Mouse (Mus musculus) myocyte (in vitro differentiated cells): ENCODE data around the gene Itga1. TPM values are rescaled to one million over a fixed set of nuclear protein-coding genes. Genes with fewer than 3 reads are reported as not detected.

Experiments used
- H3K27me3 ChIP-seq: one replicate; pipeline ENCODE4 v1.6.1; 2011; ENCODE audit not compliant: control insufficient read depth, insufficient read depth, insufficient read length
- H3K36me3 ChIP-seq: one replicate; pipeline ENCODE4 v1.6.1; 2011; ENCODE audit not compliant: control insufficient read depth, insufficient read depth
- H3K4me2 ChIP-seq: one replicate; pipeline ENCODE4 v1.6.1; 2011; ENCODE audit warnings: low read depth, control low read depth
- H3K4me3 ChIP-seq: one replicate; pipeline ENCODE4 v1.5.1; 2011; ENCODE audit warnings: mild to moderate bottlenecking, control low read depth, moderate library complexity
- H3K79me2 ChIP-seq: one replicate; pipeline ENCODE4 v1.6.1; 2011; ENCODE audit not compliant: control insufficient read depth, insufficient read depth
- H3ac ChIP-seq: one replicate; pipeline ENCODE4 v1.6.1; 2011; ENCODE audit not compliant: control insufficient read depth, insufficient read length
- CEBPB ChIP-seq: IDR thresholded peaks from 2 replicates; pipeline ENCODE4 v1.6.1; 2011; ENCODE audit warnings: mild to moderate bottlenecking, moderate library complexity; ENCODE audit not compliant: poor library complexity, insufficient read depth, severe bottlenecking
- E2F4 ChIP-seq: IDR thresholded peaks from one replicate; pipeline ENCODE4 v1.6.1; 2011; ENCODE audit warnings: mild to moderate bottlenecking, control low read depth, moderate library complexity; ENCODE audit not compliant: insufficient read depth
- MAX ChIP-seq: IDR thresholded peaks from one replicate; pipeline ENCODE4 v1.6.1; 2011; ENCODE audit warnings: low read depth, mild to moderate bottlenecking, control low read depth
- MYOD1 ChIP-seq, 3 experiments: IDR thresholded peaks; one replicate each; pipeline ENCODE4 v1.6.1; 2011; ENCODE audit warnings: control low read depth in 2 of 3, low read depth in 2 of 3, mild to moderate bottlenecking in 2 of 3, moderate library complexity in 1 of 3; ENCODE audit not compliant: insufficient read length in 2 of 3, control insufficient read depth in 1 of 3
- MYOG ChIP-seq, 3 experiments: IDR thresholded peaks; one replicate each; pipeline ENCODE4 v1.6.1; 2011; ENCODE audit warnings: control low read depth in 2 of 3, low read depth in 2 of 3, mild to moderate bottlenecking in 2 of 3; ENCODE audit not compliant: insufficient read length in 2 of 3, control insufficient read depth in 1 of 3, insufficient read depth in 1 of 3
- POLR2A ChIP-seq: IDR thresholded peaks from one replicate; pipeline ENCODE4 v1.6.1; 2011; ENCODE audit warnings: low read depth, mild to moderate bottlenecking, control low read depth, moderate library complexity; ENCODE audit not compliant: insufficient read length
- POLR2AphosphoS2 ChIP-seq: IDR thresholded peaks from one replicate; pipeline ENCODE4 v1.6.1; 2011; ENCODE audit warnings: low read depth, control low read depth; ENCODE audit not compliant: insufficient read length
- REST ChIP-seq: IDR thresholded peaks from one replicate; pipeline ENCODE4 v1.6.1; 2011; ENCODE audit warnings: mild to moderate bottlenecking, control low read depth, moderate library complexity; ENCODE audit not compliant: insufficient read depth, insufficient read length
- SRF ChIP-seq: IDR thresholded peaks from one replicate; pipeline ENCODE4 v1.6.1; 2011; ENCODE audit warnings: low read depth; ENCODE audit not compliant: control insufficient read depth, insufficient read length
- TCF12 ChIP-seq: IDR thresholded peaks from one replicate; pipeline ENCODE4 v1.6.1; 2011; ENCODE audit warnings: mild to moderate bottlenecking, control low read depth; ENCODE audit not compliant: poor library complexity, insufficient read depth, severe bottlenecking
- TCF3 ChIP-seq: IDR thresholded peaks from one replicate; pipeline ENCODE4 v1.6.1; 2011; ENCODE audit warnings: low read depth, control low read depth; ENCODE audit not compliant: insufficient read length
- USF1 ChIP-seq: IDR thresholded peaks from one replicate; pipeline ENCODE4 v1.6.1; 2011; ENCODE audit warnings: low read depth, mild to moderate bottlenecking, control low read depth, moderate library complexity
- polyA plus RNA-seq: library from polyadenylated mRNA; unstranded; fragments of >200 nt; fragmentation: generic; extraction: Trizol; gene quantifications from one replicate; pipeline ENCODE4 v1.2.1, GENCODE M21; 2012; ENCODE audit warnings: missing spikeins

The Itga1 gene
- polyA plus RNA-seq, 1 experiment = 0.11 TPM

GRCm38 (mm10) chr13:115102754-115103153 lies 990 bp upstream of the Itga1 start:
- H3ac ChIP-seq = no peak overlapping the region
- H3K4me2 ChIP-seq = no peak overlapping the region
- H3K36me3 ChIP-seq = no peaks in the 10 kb centered on the region
- H3K4me3 ChIP-seq = no peak overlapping the region
- TF ChIP-seq POLR2AphosphoS2 (no peak), MYOG (IDR thresholded peaks at IDR 0.05; ENCODE audit: control insufficient read depth in 1 of 3, insufficient read depth in 1 of 3, insufficient read length in 2 of 3, low read depth in 2 of 3) (no peak), MYOD1 (IDR thresholded peaks at IDR 0.05; ENCODE audit: control insufficient read depth in 1 of 3, insufficient read length in 2 of 3, low read depth in 2 of 3) (no peak), MAX (no peak), USF1 (no peak), E2F4 (no peak), CEBPB (no peak), SRF (no peak), POLR2A (no peak), TCF12 (no peak), TCF3 (no peak), REST (no peak)
- peaks cover 4% of the 10 kb centered on the region for H3K27me3 ChIP-seq
- H3K79me2 ChIP-seq = no peaks in the 10 kb centered on the region

GRCm38 (mm10) chr13:115100381-115101177 lies 1.2 kb downstream of the Itga1 start:
- peak overlapping the region; percentile 28 for H3K4me3 ChIP-seq
- H3K4me2 ChIP-seq = no peak overlapping the region
- H3K79me2 ChIP-seq = no peaks in the 10 kb centered on the region
- TF ChIP-seq POLR2AphosphoS2 = no peak
- no peak for TF ChIP-seq E2F4
- TF ChIP-seq SRF = no peak
- no peak for TF ChIP-seq USF1
- TF ChIP-seq TCF12 = no peak
- TF ChIP-seq CEBPB = no peak
- TF ChIP-seq POLR2A = no peak
- TF ChIP-seq MYOD1 (IDR thresholded peaks at IDR 0.05; ENCODE audit: control insufficient read depth in 1 of 3, insufficient read length in 2 of 3, low read depth in 2 of 3) = no peak
- TF ChIP-seq REST = no peak
- no peak for TF ChIP-seq MYOG (IDR thresholded peaks at IDR 0.05; ENCODE audit: control insufficient read depth in 1 of 3, insufficient read depth in 1 of 3, insufficient read length in 2 of 3, low read depth in 2 of 3)
- no peak for TF ChIP-seq MAX
- TF ChIP-seq TCF3 = no peak
- H3ac ChIP-seq = no peak overlapping the region
- peaks cover 4% of the 10 kb centered on the region for H3K27me3 ChIP-seq
- H3K36me3 ChIP-seq = no peaks in the 10 kb centered on the region

GRCm38 (mm10) chr13:115099381-115099780 lies 2.4 kb downstream of the Itga1 start:
- no peak overlapping the region for H3K4me2 ChIP-seq
- no peak overlapping the region for H3ac ChIP-seq
- no peaks in the 10 kb centered on the region for H3K36me3 ChIP-seq
- TF ChIP-seq MYOD1 (IDR thresholded peaks at IDR 0.05; ENCODE audit: control insufficient read depth in 1 of 3, insufficient read length in 2 of 3, low read depth in 2 of 3) (no peak), POLR2A (no peak), POLR2AphosphoS2 (no peak), E2F4 (no peak), TCF12 (no peak)
- H3K27me3 ChIP-seq = peaks cover 4% of the 10 kb centered on the region
- H3K79me2 ChIP-seq = no peaks in the 10 kb centered on the region
- H3K4me3 ChIP-seq = no peak overlapping the region

GRCm38 (mm10) chr13:115098227-115098626 lies 3.5 kb downstream of the Itga1 start:
- Histone ChIP-seq H3K27me3 (peaks cover 4% of the 10 kb centered on the region), H3K36me3 (no peaks in the 10 kb centered on the region), H3K4me2 (no peak overlapping the region), H3K79me2 (no peaks in the 10 kb centered on the region), H3K4me3 (no peak overlapping the region), H3ac (no peak overlapping the region)
- TF ChIP-seq E2F4 = no peak
- TF ChIP-seq CEBPB = no peak
- no peak for TF ChIP-seq TCF12
- TF ChIP-seq MAX = no peak
- no peak for TF ChIP-seq TCF3
- no peak for TF ChIP-seq MYOG (IDR thresholded peaks at IDR 0.05; ENCODE audit: control insufficient read depth in 1 of 3, insufficient read depth in 1 of 3, insufficient read length in 2 of 3, low read depth in 2 of 3)
- no peak for TF ChIP-seq SRF
- no peak for TF ChIP-seq MYOD1 (IDR thresholded peaks at IDR 0.05; ENCODE audit: control insufficient read depth in 1 of 3, insufficient read length in 2 of 3, low read depth in 2 of 3)
- TF ChIP-seq POLR2AphosphoS2 = no peak
- no peak for TF ChIP-seq POLR2A

- no peaks in the 10 kb centered on the region for H3K79me2 ChIP-seq
- H3K4me2 ChIP-seq = no peak overlapping the region
- H3ac ChIP-seq = no peak overlapping the region
- no peak overlapping the region for H3K4me3 ChIP-seq
- H3K27me3 ChIP-seq = peaks cover 4% of the 10 kb centered on the region
- TF ChIP-seq SRF (no peak), REST (no peak), POLR2AphosphoS2 (no peak), TCF12 (no peak), E2F4 (no peak), MYOG (IDR thresholded peaks at IDR 0.05; ENCODE audit: control insufficient read depth in 1 of 3, insufficient read depth in 1 of 3, insufficient read length in 2 of 3, low read depth in 2 of 3) (no peak), TCF3 (no peak), CEBPB (no peak), POLR2A (no peak), USF1 (no peak), MYOD1 (IDR thresholded peaks at IDR 0.05; ENCODE audit: control insufficient read depth in 1 of 3, insufficient read length in 2 of 3, low read depth in 2 of 3) (no peak)
- no peaks in the 10 kb centered on the region for H3K36me3 ChIP-seq
These were observed 4.8 kb downstream of the Itga1 start for GRCm38 (mm10) chr13:115096965-115097364.
